Mouse (Mus musculus): ENCODE results near the gene Tjap1. TPM values are rescaled to one million over a fixed set of nuclear protein-coding genes. Genes with fewer than 3 reads are reported as not detected.

Gene Tjap1
- polyA plus RNA-seq, 2 experiments = 7.7 to 11.0 TPM

DNA sequence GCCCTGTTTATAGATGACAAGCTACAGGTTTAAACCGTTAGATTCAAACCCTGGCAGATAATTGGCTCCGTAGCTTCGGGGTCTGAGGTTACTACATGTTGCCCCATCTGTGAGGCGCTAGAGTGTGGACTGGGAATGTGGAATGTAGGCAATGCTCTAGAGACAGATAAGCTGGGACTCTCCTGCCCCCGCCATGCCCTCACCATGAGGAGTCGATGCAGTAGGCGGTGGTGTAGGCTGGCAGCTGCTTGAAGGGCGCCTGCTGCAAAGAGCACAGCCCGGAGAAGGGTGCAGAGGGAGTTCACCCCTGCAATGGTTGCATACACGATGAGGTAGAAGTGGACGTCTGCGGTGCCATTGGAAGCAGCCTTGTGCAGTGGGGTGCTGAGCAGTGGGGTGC, 27.0 kb upstream of the Tjap1 start:
- DNase-seq (ENCODE audit: low read depth in 3 of 3, low spot score in 3 of 3) (no peak), ATAC-seq (ENCODE audit: insufficient read depth) (no peak)
- TF ChIP-seq CTCF (IDR thresholded peaks at IDR 0.05; ENCODE audit: low read depth) (no peak), EP300 (IDR thresholded peaks at IDR 0.05; ENCODE audit: low read depth) (no peak)
- Histone ChIP-seq H3K9me3 (ENCODE audit: control insufficient read depth, low read length) (no peaks in the 10 kb centered on the region), H3K27me3 (ENCODE audit: control insufficient read depth, insufficient read depth, low read length) (no peaks in the 10 kb centered on the region), H3K36me3 (replicated peaks; ENCODE audit: control insufficient read depth, insufficient read depth, low read depth) (no peaks in the 10 kb centered on the region), H3K4me1 (replicated peaks; ENCODE audit: control insufficient read depth in 2 of 2, insufficient read depth in 2 of 2, low read length in 1 of 2) (no peaks in the 10 kb centered on the region), H3K4me2 (ENCODE audit: low read depth) (no peak overlapping the region), H3K4me3 (ENCODE audit: insufficient read depth in 1 of 2, low read depth in 2 of 2, low read length in 2 of 2) (no peak overlapping the region), H3K9ac (replicated peaks) (no peak overlapping the region), H3K27ac (no peak overlapping the region)
- 67% methylated on average over 12 of the region's 12 CpGs for WGBS (ENCODE audit: insufficient replicate concordance)

DNA sequence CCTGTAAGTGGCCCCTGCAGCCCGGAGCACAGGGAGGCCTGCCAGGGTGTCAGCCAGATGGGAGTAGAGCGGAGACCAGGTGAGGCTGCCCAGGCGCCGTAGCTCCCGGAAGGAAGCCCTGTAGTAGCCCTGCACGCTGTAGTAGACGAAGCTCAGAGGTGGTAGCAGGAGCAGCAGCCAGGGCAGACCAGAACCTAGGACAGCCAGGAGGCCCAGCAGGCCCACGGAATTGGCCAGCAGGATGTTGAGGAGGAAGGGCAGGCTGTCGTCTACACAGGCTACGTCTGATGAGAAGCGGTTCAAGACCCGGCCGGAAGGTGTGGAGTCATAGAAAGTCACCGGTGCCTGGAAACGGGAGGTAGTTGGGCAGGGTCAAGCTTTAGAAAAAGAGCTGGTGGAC, 24.1 kb upstream of the Tjap1 start:
- Histone ChIP-seq H3K9ac (replicated peaks) (no peak overlapping the region), H3K4me1 (replicated peaks; ENCODE audit: control insufficient read depth in 2 of 2, insufficient read depth in 2 of 2, low read length in 1 of 2) (no peaks in the 10 kb centered on the region), H3K4me3 (ENCODE audit: insufficient read depth in 1 of 2, low read depth in 2 of 2, low read length in 2 of 2) (no peak overlapping the region), H3K4me2 (ENCODE audit: low read depth) (no peak overlapping the region), H3K9me3 (ENCODE audit: control insufficient read depth, low read length) (no peaks in the 10 kb centered on the region), H3K27ac (no peak overlapping the region), H3K27me3 (ENCODE audit: control insufficient read depth, insufficient read depth, low read length) (no peaks in the 10 kb centered on the region), H3K36me3 (replicated peaks; ENCODE audit: control insufficient read depth, insufficient read depth, low read depth) (no peaks in the 10 kb centered on the region)
- 79% methylated on average over 15 of the region's 15 CpGs for WGBS (ENCODE audit: insufficient replicate concordance)
- no peak for TF ChIP-seq CTCF (IDR thresholded peaks at IDR 0.05; ENCODE audit: low read depth)
- no peak for TF ChIP-seq EP300 (IDR thresholded peaks at IDR 0.05; ENCODE audit: low read depth)
- ATAC-seq (ENCODE audit: insufficient read depth) = no peak
- DNase-seq (ENCODE audit: low read depth in 3 of 3, low spot score in 3 of 3) = no peak

DNA sequence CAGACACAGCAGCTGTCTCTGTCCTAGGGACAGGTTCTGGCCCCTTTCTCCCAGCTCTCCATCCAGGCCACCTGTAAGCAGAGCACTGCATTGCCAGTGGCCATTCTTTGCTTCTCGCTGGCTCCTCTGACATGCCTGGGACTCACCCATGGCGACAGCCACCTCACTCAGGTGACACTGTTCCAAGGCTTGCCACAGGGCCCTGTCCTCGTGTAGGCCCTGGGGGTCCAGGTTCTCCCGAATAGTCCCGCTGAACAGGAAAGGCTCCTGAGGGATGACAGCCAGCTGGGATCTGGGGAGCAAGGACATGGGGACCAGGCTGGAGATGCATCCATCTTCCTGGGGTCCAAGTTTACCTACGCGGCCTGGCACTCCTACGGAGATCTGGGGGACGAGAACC, 21.4 kb upstream of the Tjap1 start:
- 77% methylated on average over 9 of the region's 9 CpGs for WGBS (ENCODE audit: insufficient replicate concordance)
- Histone ChIP-seq H3K4me1 (replicated peaks; ENCODE audit: control insufficient read depth in 2 of 2, insufficient read depth in 2 of 2, low read length in 1 of 2) (no peaks in the 10 kb centered on the region), H3K4me2 (ENCODE audit: low read depth) (no peak overlapping the region), H3K4me3 (ENCODE audit: insufficient read depth in 1 of 2, low read depth in 2 of 2, low read length in 2 of 2) (no peak overlapping the region), H3K27ac (no peak overlapping the region), H3K36me3 (replicated peaks; ENCODE audit: control insufficient read depth, insufficient read depth, low read depth) (no peaks in the 10 kb centered on the region), H3K9me3 (ENCODE audit: control insufficient read depth, low read length) (no peaks in the 10 kb centered on the region), H3K9ac (replicated peaks) (no peak overlapping the region), H3K27me3 (ENCODE audit: control insufficient read depth, insufficient read depth, low read length) (peaks cover under 1% of the 10 kb centered on the region)
- no peak for TF ChIP-seq EP300 (IDR thresholded peaks at IDR 0.05; ENCODE audit: low read depth)
- no peak for DNase-seq (ENCODE audit: low read depth in 3 of 3, low spot score in 3 of 3)
- no peak for ATAC-seq (ENCODE audit: insufficient read depth)

DNA sequence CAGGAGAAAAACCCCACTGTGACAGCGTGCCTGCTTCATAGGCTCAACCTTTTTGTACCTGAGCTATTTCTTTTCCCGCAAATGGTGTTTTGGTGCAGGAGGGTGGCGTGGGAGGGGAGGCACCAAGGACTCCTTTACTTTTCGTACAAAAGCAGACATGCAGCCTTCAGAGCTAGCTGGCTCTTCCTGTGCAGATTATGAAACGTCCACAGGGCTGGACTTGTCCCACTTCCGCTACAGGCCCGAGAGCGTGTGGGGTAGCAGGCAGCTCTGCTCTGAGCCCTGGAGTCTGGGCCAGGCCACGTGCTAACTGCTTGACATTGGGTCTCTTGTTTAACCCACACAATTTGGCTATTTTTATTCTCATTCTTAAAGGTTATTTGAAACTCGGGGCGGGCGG, 19.1 kb upstream of the Tjap1 start:
- DNase-seq (ENCODE audit: low read depth in 3 of 3, low spot score in 3 of 3) (no peak), ATAC-seq (ENCODE audit: insufficient read depth) (no peak)
- no peaks in the 10 kb centered on the region for H3K36me3 ChIP-seq (replicated peaks; ENCODE audit: control insufficient read depth, insufficient read depth, low read depth)
- no peak for TF ChIP-seq EP300 (IDR thresholded peaks at IDR 0.05; ENCODE audit: low read depth)
- H3K4me2 ChIP-seq (ENCODE audit: low read depth) = no peak overlapping the region
- no peaks in the 10 kb centered on the region for H3K4me1 ChIP-seq (replicated peaks; ENCODE audit: control insufficient read depth in 2 of 2, insufficient read depth in 2 of 2, low read length in 1 of 2)
- H3K4me3 ChIP-seq (ENCODE audit: insufficient read depth in 1 of 2, low read depth in 2 of 2, low read length in 2 of 2) = no peak overlapping the region
- H3K9me3 ChIP-seq (ENCODE audit: control insufficient read depth, low read length) = no peaks in the 10 kb centered on the region
- H3K27ac ChIP-seq = no peak overlapping the region
- 59% methylated on average over 12 of the region's 12 CpGs for WGBS (ENCODE audit: insufficient replicate concordance)
- H3K9ac ChIP-seq (replicated peaks) = no peak overlapping the region
- peaks cover 23% of the 10 kb centered on the region for H3K27me3 ChIP-seq (ENCODE audit: control insufficient read depth, insufficient read depth, low read length)

DNA sequence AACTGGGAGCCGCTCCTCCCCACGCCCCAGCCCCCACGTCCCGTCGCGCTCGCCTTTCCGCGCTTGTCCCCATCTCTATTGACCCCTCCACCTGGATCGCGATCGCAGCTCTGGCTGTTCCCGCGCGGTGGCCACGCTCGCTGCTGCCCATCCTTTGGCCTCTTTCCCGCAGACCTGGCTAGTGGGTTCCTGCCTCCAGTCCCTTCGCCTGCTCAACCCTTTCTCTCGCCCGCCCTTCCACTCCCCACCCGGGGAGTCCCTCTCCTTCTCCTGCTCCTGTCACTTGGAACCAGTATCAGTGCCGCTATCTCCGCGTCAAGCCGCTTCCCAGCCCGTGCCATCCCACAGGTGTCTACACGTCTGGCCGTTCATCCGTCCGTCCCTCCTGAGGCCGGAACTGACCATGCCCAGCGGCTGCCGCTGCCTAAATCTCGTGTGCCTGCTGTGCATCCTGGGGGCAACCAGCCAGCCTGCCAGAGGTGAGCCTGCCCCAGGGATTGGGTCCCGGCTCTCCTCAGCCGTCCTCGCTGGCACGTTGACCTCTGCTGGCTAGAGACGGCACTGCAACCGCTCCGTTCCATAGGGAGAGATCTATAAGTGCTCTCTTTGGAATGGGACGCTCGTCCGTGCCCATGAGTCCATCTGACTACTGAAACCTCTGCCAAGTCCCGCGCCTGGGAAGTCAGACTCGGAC, 15.5 kb upstream of the Tjap1 start:
- Histone ChIP-seq H3K27ac (no peak overlapping the region), H3K4me2 (ENCODE audit: low read depth) (peak overlapping the region; percentile 64), H3K4me3 (ENCODE audit: insufficient read depth in 1 of 2, low read depth in 2 of 2, low read length in 2 of 2) (peak overlapping the region; percentile 21 to 43; a peak in 2 of 4 replicates), H3K9me3 (ENCODE audit: control insufficient read depth, low read length) (no peaks in the 10 kb centered on the region), H3K36me3 (replicated peaks; ENCODE audit: control insufficient read depth, insufficient read depth, low read depth) (no peaks in the 10 kb centered on the region), H3K9ac (replicated peaks) (no peak overlapping the region), H3K4me1 (replicated peaks; ENCODE audit: control insufficient read depth in 2 of 2, insufficient read depth in 2 of 2, low read length in 1 of 2) (no peaks in the 10 kb centered on the region), H3K27me3 (ENCODE audit: control insufficient read depth, insufficient read depth, low read length) (peaks cover 46% of the 10 kb centered on the region)
- under 1% methylated on average over 45 of the region's 48 CpGs for WGBS (ENCODE audit: insufficient replicate concordance)
- peak; percentile 41; the same call in 1 of the 2 replicates for ATAC-seq (ENCODE audit: insufficient read depth)
- TF ChIP-seq CTCF (IDR thresholded peaks at IDR 0.05; ENCODE audit: low read depth) (peak; percentile 91), EP300 (IDR thresholded peaks at IDR 0.05; ENCODE audit: low read depth) (no peak)
- peak; percentile 31 to 33 (median 33) for DNase-seq (ENCODE audit: low read depth in 3 of 3, low spot score in 3 of 3)

All from liver, embryonic 14.5 days (tissue).